Mouse (Mus musculus): ENCODE measurements around the gene Actrt3.

DNA sequence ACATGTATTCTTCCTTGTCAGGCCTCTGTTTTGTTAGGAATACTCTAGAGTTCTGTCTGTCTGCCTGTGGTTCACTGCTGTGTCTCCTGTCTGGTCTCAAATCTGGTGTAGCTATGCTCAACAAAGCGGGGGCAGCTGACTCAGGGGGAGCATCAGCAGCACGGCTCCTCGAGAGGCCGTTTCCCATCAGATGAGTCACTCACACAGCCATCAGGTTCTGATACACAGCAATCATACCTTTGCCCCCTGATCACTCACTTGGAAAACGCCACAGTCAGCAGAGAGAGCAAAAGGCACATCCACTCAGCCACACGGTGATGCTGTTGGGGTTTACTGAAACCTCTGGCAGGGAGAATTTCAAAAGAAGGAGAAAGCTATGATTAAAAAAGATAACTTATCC, 46.0 kb downstream of the Actrt3 start:
- TF ChIP-seq CTCF (IDR thresholded peaks at IDR 0.05; ENCODE audit: low read depth, low read length), result no peak
- TF ChIP-seq POLR2A (IDR thresholded peaks at IDR 0.05; ENCODE audit: insufficient read depth, low read length), result no peak
